Mouse (Mus musculus): ENCODE measurements around the gene P2ry10b. TPM values are rescaled to one million over a fixed set of nuclear protein-coding genes. Genes with fewer than 3 reads are reported as not detected.

P2ry10b gene
- polyA plus RNA-seq, 1 experiment from 2014 or later = 0.97 TPM

DNA sequence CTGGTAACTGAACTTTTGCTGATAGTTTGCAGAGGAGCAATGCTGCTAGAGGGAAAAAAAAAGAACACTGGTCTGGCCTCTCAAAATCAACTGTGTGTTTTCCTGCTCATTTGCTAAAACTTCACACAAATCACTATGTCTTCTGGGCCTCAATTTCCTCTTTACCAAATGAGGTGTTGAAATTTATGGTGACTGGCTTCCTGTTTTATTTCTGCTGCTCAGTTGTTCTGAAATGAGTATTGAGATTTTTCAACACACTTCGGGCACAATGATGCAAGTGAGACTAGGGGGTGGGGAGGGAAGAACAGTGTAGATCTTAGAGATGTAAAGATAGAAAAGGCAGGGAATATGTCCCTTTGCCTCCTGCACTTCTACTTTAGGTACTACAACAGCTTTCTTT is 30.0 kb downstream of the P2ry10b start:
- no peak overlapping the region for H3K27ac ChIP-seq
- no peaks in the 10 kb centered on the region for H3K4me1 ChIP-seq (replicated peaks)
- no peak for DNase-seq
- no peak overlapping the region for H3K4me3 ChIP-seq (replicated peaks)
- 28% methylated on average over 1 of the region's 1 CpGs for WGBS (ENCODE audit: insufficient replicate concordance)
- H3K9me3 ChIP-seq (replicated peaks) = no peaks in the 10 kb centered on the region
- no peak overlapping the region for H3K4me2 ChIP-seq
- ATAC-seq (ENCODE audit: low read depth) = no peak
- no peaks in the 10 kb centered on the region for H3K36me3 ChIP-seq
- H3K27me3 ChIP-seq = no peaks in the 10 kb centered on the region
- H3K9ac ChIP-seq = no peak overlapping the region

DNA sequence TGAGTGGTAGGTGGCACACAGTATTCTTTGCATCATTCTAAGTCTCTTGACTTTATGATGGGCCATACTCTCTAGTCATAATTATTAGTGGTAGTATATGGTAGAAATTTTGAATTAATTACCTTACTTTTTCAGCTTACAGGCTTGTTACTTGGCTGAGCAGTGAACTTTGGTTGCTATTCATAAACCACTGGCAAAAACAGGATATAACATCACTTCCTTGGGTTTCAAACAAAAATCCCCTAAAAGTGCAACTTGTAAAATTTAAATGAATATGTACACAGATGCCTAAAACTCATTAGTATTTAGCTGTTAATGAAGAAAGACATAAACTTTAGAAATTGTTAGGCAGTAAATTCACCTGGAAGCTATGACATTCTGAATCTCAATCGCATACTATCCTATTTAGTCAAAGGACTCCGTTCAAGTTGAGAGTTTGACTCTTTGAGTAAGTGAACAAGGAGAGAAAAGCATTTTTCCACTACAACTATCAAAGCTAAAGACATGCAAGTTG is 68.9 kb downstream of the P2ry10b start:
- H3K4me1 ChIP-seq (replicated peaks) = no peaks in the 10 kb centered on the region
- 58% methylated on average over 2 of the region's 2 CpGs for WGBS (ENCODE audit: insufficient replicate concordance)
- no peaks in the 10 kb centered on the region for H3K27me3 ChIP-seq
- no peak for ATAC-seq (ENCODE audit: low read depth)
- H3K4me3 ChIP-seq (replicated peaks) = no peak overlapping the region
- no peaks in the 10 kb centered on the region for H3K36me3 ChIP-seq
- H3K9ac ChIP-seq = no peak overlapping the region
- H3K9me3 ChIP-seq (replicated peaks) = no peaks in the 10 kb centered on the region
- no peak overlapping the region for H3K27ac ChIP-seq
- DNase-seq = no peak
- no peak overlapping the region for H3K4me2 ChIP-seq

Other genes starting within 250 kb of the P2ry10b start
- 3.5 and 4.3 TPM in 2 replicates for gene Lpar4, start 228.3 kb upstream of the P2ry10b start, polyA plus RNA-seq (2015; fragmentation: Nextera tagmentation; extraction: Ambion mirVana)
- gene P2ry10, start 60.4 kb upstream of the P2ry10b start, polyA plus RNA-seq (2015; fragmentation: Nextera tagmentation; extraction: Ambion mirVana) = 0.05 and 0.08 TPM in 2 replicates
- 0.09 and 0.22 TPM in 2 replicates for gene Gpr174, start 107.0 kb downstream of the P2ry10b start, polyA plus RNA-seq (2015; fragmentation: Nextera tagmentation; extraction: Ambion mirVana)